Mouse (Mus musculus): Measurements from ENCODE around the gene Gpi1. TPM values are rescaled to one million over a fixed set of nuclear protein-coding genes. Genes with fewer than 3 reads are reported as not detected.

The Gpi1 gene
- polyA plus RNA-seq, 1 experiment from 2014 or later, result 179 TPM

DNA sequence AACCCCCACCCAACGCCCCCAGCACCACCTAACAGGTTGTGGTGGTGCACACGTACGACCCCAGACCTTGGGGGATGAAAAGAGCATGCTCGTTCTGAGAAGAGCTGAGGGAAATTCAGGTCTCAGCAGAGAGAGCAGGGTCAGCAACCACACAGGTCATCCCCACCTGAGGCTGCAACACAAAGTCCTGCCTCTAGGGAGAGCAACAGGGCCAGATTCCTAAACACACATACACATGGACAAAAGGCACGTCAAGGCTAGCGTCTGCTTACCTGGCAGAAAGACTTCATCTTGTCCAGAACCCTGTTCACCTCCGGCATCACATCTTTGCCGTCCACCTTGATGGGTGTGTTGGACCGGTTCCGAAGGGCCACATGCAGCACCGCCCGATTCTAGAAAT lies 3.3 kb downstream of the Gpi1 start:
- Histone ChIP-seq H3K4me1 (replicated peaks; ENCODE audit: control insufficient read depth, insufficient read depth, low read length) (0 out of 2 replicates have a peak, but pooled peaks cover 5% of the 10 kb centered on the region), H3K4me3 (ENCODE audit: low read depth, low read length) (no peak overlapping the region), H3K9me3 (ENCODE audit: control insufficient read depth) (no peaks in the 10 kb centered on the region), H3K9ac (ENCODE audit: low read depth, low read length) (no peak overlapping the region), H3K4me2 (replicated peaks; ENCODE audit: low read depth) (no peak overlapping the region), H3K27me3 (replicated peaks; ENCODE audit: control insufficient read depth, insufficient read depth, low read length) (no peaks in the 10 kb centered on the region), H3K27ac (ENCODE audit: low read depth, low read length) (peak overlapping the region; percentile 68), H3K36me3 (ENCODE audit: control insufficient read depth, insufficient read depth) (peaks cover 46% of the 10 kb centered on the region)
- TF ChIP-seq CTCF (IDR thresholded peaks at IDR 0.05; ENCODE audit: low read depth), result peak; percentile 55
- ATAC-seq, result no peak
- 86% methylated on average over 12 of the region's 12 CpGs for WGBS

DNA sequence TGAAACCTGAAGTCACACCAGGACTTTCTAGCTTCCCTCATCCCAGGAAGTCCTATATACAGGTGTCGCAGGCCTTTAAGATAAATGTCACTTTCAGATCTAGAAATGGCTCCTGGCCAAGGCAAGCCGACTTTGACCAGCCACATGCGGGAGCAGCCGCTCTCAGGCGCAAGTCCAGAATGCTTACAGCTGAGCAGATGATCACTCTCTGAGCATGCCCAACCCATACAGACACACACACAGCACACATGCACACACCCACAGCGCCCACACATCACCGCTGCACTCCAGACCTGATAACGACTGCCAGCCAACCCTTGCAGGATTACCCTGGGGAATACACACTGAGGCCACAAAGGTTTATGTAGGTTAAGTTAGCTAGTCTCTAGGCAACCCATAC lies 4.0 kb downstream of the Gpi1 start:
- no peak for TF ChIP-seq CTCF (IDR thresholded peaks at IDR 0.05; ENCODE audit: low read depth)
- H3K27me3 ChIP-seq (replicated peaks; ENCODE audit: control insufficient read depth, insufficient read depth, low read length), result no peaks in the 10 kb centered on the region
- H3K27ac ChIP-seq (ENCODE audit: low read depth, low read length), result peak overlapping the region; percentile 68
- WGBS, result 21% methylated on average over 8 of the region's 8 CpGs
- H3K4me3 ChIP-seq (ENCODE audit: low read depth, low read length), result no peak overlapping the region
- ATAC-seq, result peak; percentile 79
- 0 out of 2 replicates have a peak, but pooled peaks cover 5% of the 10 kb centered on the region for H3K4me1 ChIP-seq (replicated peaks; ENCODE audit: control insufficient read depth, insufficient read depth, low read length)
- H3K9me3 ChIP-seq (ENCODE audit: control insufficient read depth), result no peaks in the 10 kb centered on the region
- peaks cover 53% of the 10 kb centered on the region for H3K36me3 ChIP-seq (ENCODE audit: control insufficient read depth, insufficient read depth)
- H3K9ac ChIP-seq (ENCODE audit: low read depth, low read length), result no peak overlapping the region
- peak overlapping the region; percentile 13; the same call in 1 of the 2 replicates for H3K4me2 ChIP-seq (replicated peaks; ENCODE audit: low read depth)

DNA sequence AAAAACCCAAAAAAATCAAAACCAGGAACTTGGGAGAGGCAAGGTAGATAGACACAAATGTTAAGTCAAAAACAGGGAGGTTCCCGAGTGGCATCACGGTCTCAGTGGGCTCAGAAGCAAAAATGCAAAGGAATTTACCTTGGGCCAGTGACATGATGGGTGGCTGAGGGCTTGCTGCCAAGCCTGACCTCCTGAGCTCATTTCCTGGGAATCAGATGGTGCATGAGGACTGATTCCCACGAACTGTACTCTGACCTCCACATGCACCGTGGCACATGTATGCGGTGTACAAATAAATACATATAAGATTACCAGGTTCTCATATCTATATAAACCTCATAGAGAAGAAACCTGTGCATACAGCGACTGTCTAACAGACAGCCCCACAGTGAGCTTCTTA lies 5.8 kb downstream of the Gpi1 start:
- H3K4me3 ChIP-seq (ENCODE audit: low read depth, low read length), result no peak overlapping the region
- H3K4me1 ChIP-seq (replicated peaks; ENCODE audit: control insufficient read depth, insufficient read depth, low read length), result 0 out of 2 replicates have a peak, but pooled peaks cover 5% of the 10 kb centered on the region
- WGBS, result 77% methylated on average over 6 of the region's 6 CpGs
- H3K36me3 ChIP-seq (ENCODE audit: control insufficient read depth, insufficient read depth), result peaks cover 70% of the 10 kb centered on the region
- no peaks in the 10 kb centered on the region for H3K9me3 ChIP-seq (ENCODE audit: control insufficient read depth)
- no peak overlapping the region for H3K9ac ChIP-seq (ENCODE audit: low read depth, low read length)
- no peak for ATAC-seq
- H3K27me3 ChIP-seq (replicated peaks; ENCODE audit: control insufficient read depth, insufficient read depth, low read length), result no peaks in the 10 kb centered on the region
- TF ChIP-seq CTCF (IDR thresholded peaks at IDR 0.05; ENCODE audit: low read depth), result no peak
- no peak overlapping the region for H3K27ac ChIP-seq (ENCODE audit: low read depth, low read length)
- H3K4me2 ChIP-seq (replicated peaks; ENCODE audit: low read depth), result no peak overlapping the region

DNA sequence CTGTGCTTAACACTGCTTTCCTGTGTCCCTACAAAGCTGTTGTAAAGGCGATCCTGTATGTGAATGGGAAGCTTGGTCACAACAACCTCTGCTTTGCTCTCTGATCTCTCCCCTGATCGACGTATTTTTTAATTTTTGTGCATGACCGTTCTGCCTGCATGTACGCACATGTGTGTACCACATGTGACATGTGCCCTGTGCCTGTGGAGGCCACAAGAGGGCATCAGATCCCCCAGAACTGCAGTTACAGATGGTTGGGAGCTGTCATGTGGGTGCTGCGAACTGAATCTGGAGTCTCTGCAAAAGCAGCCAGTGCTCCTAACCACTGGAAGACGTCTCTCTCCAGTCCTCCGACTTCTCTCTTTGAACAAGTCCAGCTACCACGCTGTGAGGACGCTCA lies 7.8 kb downstream of the Gpi1 start:
- Histone ChIP-seq H3K36me3 (ENCODE audit: control insufficient read depth, insufficient read depth) (peaks cover 81% of the 10 kb centered on the region), H3K9ac (ENCODE audit: low read depth, low read length) (no peak overlapping the region)

DNA sequence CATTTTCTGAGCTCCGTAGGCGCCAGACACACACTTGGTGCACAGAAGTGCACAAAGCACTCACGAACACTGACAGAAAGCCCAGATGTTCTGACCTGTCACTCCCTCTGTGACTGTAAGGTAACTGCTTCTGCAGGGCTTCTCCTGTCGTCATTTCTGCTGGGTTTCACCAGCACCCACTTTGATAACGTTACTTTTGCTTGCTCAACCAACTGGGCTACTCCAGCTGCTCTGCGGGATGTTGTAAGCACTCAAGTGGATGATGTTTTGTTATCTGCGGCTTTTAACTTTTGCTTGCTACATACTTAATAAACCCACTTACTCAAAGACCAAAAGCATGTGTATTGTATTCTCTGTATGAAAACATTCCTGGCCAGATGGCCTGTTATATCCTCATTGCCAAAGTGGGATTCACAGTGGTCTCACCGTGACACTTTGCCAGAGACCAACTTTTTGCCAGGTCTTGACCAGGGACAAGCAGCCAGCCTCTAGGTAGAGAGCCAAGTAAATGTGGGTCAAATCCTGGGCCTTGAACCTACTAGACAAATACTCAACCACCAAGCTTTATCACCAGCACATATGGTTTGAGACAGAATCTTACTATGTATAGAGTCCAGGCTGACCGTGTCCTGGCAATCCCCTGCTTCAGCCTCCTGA lies 8.4 kb downstream of the Gpi1 start:
- H3K4me3 ChIP-seq (ENCODE audit: low read depth, low read length), result no peak overlapping the region
- no peak for ATAC-seq
- 84% methylated on average over 9 of the region's 9 CpGs for WGBS

More for the DNA sequence above, 7.8 kb downstream of the Gpi1 start:
- H3K4me1 ChIP-seq (replicated peaks; ENCODE audit: control insufficient read depth, insufficient read depth, low read length), result no peaks in the 10 kb centered on the region
- no peak overlapping the region for H3K27ac ChIP-seq (ENCODE audit: low read depth, low read length)
- no peak overlapping the region for H3K4me3 ChIP-seq (ENCODE audit: low read depth, low read length)
- H3K4me2 ChIP-seq (replicated peaks; ENCODE audit: low read depth), result no peak overlapping the region
- WGBS, result 94% methylated on average over 10 of the region's 10 CpGs
- no peaks in the 10 kb centered on the region for H3K27me3 ChIP-seq (replicated peaks; ENCODE audit: control insufficient read depth, insufficient read depth, low read length)
- ATAC-seq, result no peak
- no peaks in the 10 kb centered on the region for H3K9me3 ChIP-seq (ENCODE audit: control insufficient read depth)
- TF ChIP-seq CTCF (IDR thresholded peaks at IDR 0.05; ENCODE audit: low read depth), result peak; percentile 36

DNA sequence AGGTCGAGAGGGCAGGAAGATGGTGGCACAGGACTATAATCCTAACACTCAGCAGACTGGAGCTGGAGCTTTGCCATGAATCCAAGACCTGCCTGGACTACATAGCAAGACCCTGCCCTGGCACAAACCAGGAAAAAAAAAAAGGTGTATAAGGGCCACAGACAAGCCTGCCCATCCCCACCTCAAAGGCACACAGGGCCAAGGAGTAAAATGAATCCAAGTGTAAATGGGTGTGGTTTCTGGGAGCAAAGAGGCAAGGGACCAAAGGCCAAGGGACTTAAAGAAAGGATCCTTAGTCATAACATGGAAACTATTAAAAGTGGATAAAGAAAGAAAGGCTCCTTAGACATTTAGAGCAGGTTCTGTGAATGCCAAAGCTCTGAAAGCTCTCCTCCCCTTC lies 11.6 kb downstream of the Gpi1 start:
- Histone ChIP-seq H3K4me3 (ENCODE audit: low read depth, low read length) (no peak overlapping the region), H3K36me3 (ENCODE audit: control insufficient read depth, insufficient read depth) (peaks cover 84% of the 10 kb centered on the region), H3K4me2 (replicated peaks; ENCODE audit: low read depth) (no peak overlapping the region), H3K9ac (ENCODE audit: low read depth, low read length) (no peak overlapping the region), H3K4me1 (replicated peaks; ENCODE audit: control insufficient read depth, insufficient read depth, low read length) (no peaks in the 10 kb centered on the region), H3K27me3 (replicated peaks; ENCODE audit: control insufficient read depth, insufficient read depth, low read length) (no peaks in the 10 kb centered on the region), H3K27ac (ENCODE audit: low read depth, low read length) (no peak overlapping the region), H3K9me3 (ENCODE audit: control insufficient read depth) (no peaks in the 10 kb centered on the region)
- 78% methylated on average over 1 of the region's 1 CpGs for WGBS
- TF ChIP-seq CTCF (IDR thresholded peaks at IDR 0.05; ENCODE audit: low read depth), result no peak
- ATAC-seq, result no peak

More for the DNA sequence above, 8.4 kb downstream of the Gpi1 start:
- H3K27ac ChIP-seq (ENCODE audit: low read depth, low read length), result no peak overlapping the region
- peaks cover 82% of the 10 kb centered on the region for H3K36me3 ChIP-seq (ENCODE audit: control insufficient read depth, insufficient read depth)
- no peaks in the 10 kb centered on the region for H3K9me3 ChIP-seq (ENCODE audit: control insufficient read depth)
- H3K4me2 ChIP-seq (replicated peaks; ENCODE audit: low read depth), result no peak overlapping the region
- no peaks in the 10 kb centered on the region for H3K27me3 ChIP-seq (replicated peaks; ENCODE audit: control insufficient read depth, insufficient read depth, low read length)
- H3K4me1 ChIP-seq (replicated peaks; ENCODE audit: control insufficient read depth, insufficient read depth, low read length), result no peaks in the 10 kb centered on the region
- no peak overlapping the region for H3K9ac ChIP-seq (ENCODE audit: low read depth, low read length)
- TF ChIP-seq CTCF (IDR thresholded peaks at IDR 0.05; ENCODE audit: low read depth), result no peak

Measured in intestine, postnatal 0 days (tissue).